Mouse (Mus musculus) heart, postnatal 0 days (tissue): ENCODE measurements at regions not wholly inside any gene's neighbourhood (a gene's known extent, or its start where the extent isn't known, plus 50 kb on each side); places are given as distances from the start of the nearest gene placed in this dataset.

Source experiments
- ATAC-seq: fragments of 200-750 bp; cut with Nextera tagmentation; 2 replicates; pipeline ENCODE4 v1.8.0; 2017; ENCODE audit warnings: low read depth, moderate number of reproducible peaks, moderate library complexity; ENCODE audit not compliant: insufficient read depth
- DNase-seq: peaks from one replicate; pipeline ENCODE4 v3.0.0-alpha.2; 2016; ENCODE audit warnings: low spot score
- H3K27ac ChIP-seq: fragments of 300-500 bp; sonication (generic); 2 replicates; pipeline ENCODE4 v1.5.1; 2014; ENCODE audit warnings: low read depth, mild to moderate bottlenecking
- H3K27me3 ChIP-seq: fragments of 300-500 bp; sonication (generic); 2 replicates; pipeline ENCODE4 v1.6.1; 2014; ENCODE audit warnings: low read length, mixed read lengths; ENCODE audit not compliant: control insufficient read depth, insufficient read depth
- H3K36me3 ChIP-seq: fragments of 300-500 bp; sonication (generic); replicated peaks from 2 replicates; pipeline ENCODE4 v1.6.1; 2014; ENCODE audit warnings: low read length, mixed read lengths; ENCODE audit not compliant: control insufficient read depth, insufficient read depth
- H3K4me1 ChIP-seq: fragments of 300-500 bp; sonication (generic); 2 replicates; pipeline ENCODE4 v1.6.1; 2014; ENCODE audit warnings: antibody characterized with exemption; ENCODE audit not compliant: control insufficient read depth, insufficient read depth
- H3K4me2 ChIP-seq: fragments of 300-500 bp; sonication (generic); 2 replicates; pipeline ENCODE4 v1.6.1; 2014; ENCODE audit warnings: low read depth, mild to moderate bottlenecking, low read length, moderate library complexity
- H3K4me3 ChIP-seq: fragments of 300-500 bp; sonication (generic); 2 replicates; pipeline ENCODE4 v1.5.1; 2014; ENCODE audit warnings: low read depth, low read length
- H3K9ac ChIP-seq: fragments of 300-500 bp; sonication (generic); replicated peaks from 2 replicates; pipeline ENCODE4 v1.6.1; 2014; ENCODE audit warnings: low read depth, low read length, mixed read lengths
- H3K9me3 ChIP-seq: fragments of 300-500 bp; sonication (generic); replicated peaks from 2 replicates; pipeline ENCODE4 v1.6.1; 2016; ENCODE audit warnings: low read length; ENCODE audit not compliant: control insufficient read depth
- CTCF ChIP-seq: IDR thresholded peaks from 2 replicates; pipeline ENCODE4 v1.5.1; 2016; ENCODE audit warnings: antibody characterized with exemption, control low read depth, low read depth
- EP300 ChIP-seq: IDR thresholded peaks from 2 replicates; pipeline ENCODE4 v1.6.1; 2016; ENCODE audit warnings: antibody characterized with exemption, low read depth
- WGBS: fragments of 180-500 bp; shearing (Covaris S2); extraction: QIAGEN DNeasy Blood & Tissue Kit; methylation state at CpG from one replicate; pipeline ENCODE4 v1.1.7; 2014; 5-methylcytosine and 5-hydroxymethylcytosine counted together

GRCm38 (mm10) chr3:151329801-151330200 lies 107.9 kb upstream of the Adgrl4 start:
- Histone ChIP-seq H3K4me3 (no peak overlapping the region), H3K9me3 (no peaks in the 10 kb centered on the region), H3K4me2 (no peak overlapping the region), H3K27me3 (no peaks in the 10 kb centered on the region), H3K27ac (no peak overlapping the region), H3K4me1 (no peaks in the 10 kb centered on the region), H3K9ac (no peak overlapping the region), H3K36me3 (no peaks in the 10 kb centered on the region)
- TF ChIP-seq EP300 (no peak), CTCF (no peak)
- 85% methylated on average over 4 of the region's 4 CpGs for WGBS
- no peak for DNase-seq
- ATAC-seq, result no peak

DNA sequence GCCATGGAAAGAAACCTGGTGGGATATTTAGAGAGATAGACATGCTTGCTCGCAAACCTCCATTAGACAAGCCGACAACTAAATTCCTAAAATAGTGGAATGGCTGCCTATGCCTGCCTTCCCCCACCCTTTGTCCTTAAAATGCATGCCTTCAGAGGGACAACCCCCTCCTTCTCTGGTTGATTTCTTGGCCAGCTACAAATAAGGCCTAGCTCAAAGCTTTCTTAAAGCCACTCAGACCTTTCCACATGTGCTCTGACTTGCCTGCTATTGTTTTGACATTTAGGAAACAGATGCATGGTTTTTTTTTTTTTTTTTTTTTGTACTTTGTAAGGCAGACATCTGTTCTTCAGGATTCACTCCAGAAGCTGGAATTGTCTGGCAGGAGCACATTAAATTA lies 105.8 kb upstream of the Adgrl4 start:
- no peak for ATAC-seq
- Histone ChIP-seq H3K4me1 (no peaks in the 10 kb centered on the region), H3K4me3 (no peak overlapping the region), H3K4me2 (no peak overlapping the region), H3K9ac (no peak overlapping the region), H3K27ac (no peak overlapping the region), H3K36me3 (no peaks in the 10 kb centered on the region), H3K9me3 (no peaks in the 10 kb centered on the region), H3K27me3 (no peaks in the 10 kb centered on the region)
- TF ChIP-seq CTCF, result no peak
- TF ChIP-seq EP300, result no peak
- no peak for DNase-seq
- WGBS, result 30% methylated on average over 2 of the region's 2 CpGs

- Histone ChIP-seq H3K4me3 (no peak overlapping the region), H3K4me1 (no peaks in the 10 kb centered on the region), H3K4me2 (no peak overlapping the region), H3K27me3 (no peaks in the 10 kb centered on the region), H3K9me3 (no peaks in the 10 kb centered on the region), H3K36me3 (no peaks in the 10 kb centered on the region), H3K27ac (no peak overlapping the region), H3K9ac (no peak overlapping the region)
- no peak for DNase-seq
- WGBS, result 90% methylated on average over 1 of the region's 1 CpGs
- TF ChIP-seq CTCF (no peak), EP300 (no peak)
- no peak for ATAC-seq
Measured at GRCm38 (mm10) chr3:151332317-151332687, 105.4 kb upstream of the Adgrl4 start.

GRCm38 (mm10) chr3:151332688-151333452 lies 104.8 kb upstream of the Adgrl4 start:
- Histone ChIP-seq H3K4me3 (no peak overlapping the region), H3K27ac (no peak overlapping the region), H3K4me2 (no peak overlapping the region), H3K9ac (no peak overlapping the region), H3K9me3 (no peaks in the 10 kb centered on the region), H3K4me1 (no peaks in the 10 kb centered on the region), H3K27me3 (no peaks in the 10 kb centered on the region), H3K36me3 (no peaks in the 10 kb centered on the region)
- no peak for ATAC-seq
- TF ChIP-seq CTCF, result no peak
- TF ChIP-seq EP300, result no peak
- 82% methylated on average over 9 of the region's 9 CpGs for whole genome bisulfite sequencing
- no peak for DNase-seq

DNA sequence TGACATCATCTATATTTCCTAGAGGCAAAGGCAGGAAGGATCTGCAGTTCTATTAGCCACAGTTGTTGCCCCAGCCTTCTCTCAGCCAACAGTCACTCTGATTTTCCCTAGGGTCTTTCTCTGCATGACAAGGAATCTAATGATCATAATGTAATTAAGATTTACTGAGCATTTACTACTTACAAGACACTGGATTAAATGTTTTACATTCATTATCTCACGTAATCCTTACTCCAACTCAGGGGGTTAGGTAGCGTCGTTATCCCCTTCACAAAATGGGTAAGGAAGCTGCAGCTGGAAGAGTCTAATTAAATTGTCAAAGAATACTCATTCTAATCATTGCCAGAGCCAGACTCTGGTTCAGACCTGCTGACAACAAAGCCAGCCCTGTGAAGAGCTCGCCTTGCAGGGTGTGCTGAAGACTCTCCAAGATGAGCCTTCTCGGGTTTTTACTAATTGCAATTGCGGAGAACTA lies 103.8 kb upstream of the Adgrl4 start:
- Histone ChIP-seq H3K9me3 (no peaks in the 10 kb centered on the region), H3K4me1 (no peaks in the 10 kb centered on the region), H3K9ac (no peak overlapping the region), H3K27me3 (no peaks in the 10 kb centered on the region), H3K36me3 (no peaks in the 10 kb centered on the region), H3K4me2 (no peak overlapping the region), H3K27ac (no peak overlapping the region), H3K4me3 (no peak overlapping the region)
- 74% methylated on average over 6 of the region's 6 CpGs for WGBS
- DNase-seq (no peak), ATAC-seq (no peak)
- TF ChIP-seq CTCF, result no peak
- TF ChIP-seq EP300, result no peak
